Mouse (Mus musculus): ENCODE data around the gene Cnksr3.
A peak's percentile ranks its signal among the peaks of the same experiment; 100 is the strongest.

The Cnksr3 gene

DNA sequence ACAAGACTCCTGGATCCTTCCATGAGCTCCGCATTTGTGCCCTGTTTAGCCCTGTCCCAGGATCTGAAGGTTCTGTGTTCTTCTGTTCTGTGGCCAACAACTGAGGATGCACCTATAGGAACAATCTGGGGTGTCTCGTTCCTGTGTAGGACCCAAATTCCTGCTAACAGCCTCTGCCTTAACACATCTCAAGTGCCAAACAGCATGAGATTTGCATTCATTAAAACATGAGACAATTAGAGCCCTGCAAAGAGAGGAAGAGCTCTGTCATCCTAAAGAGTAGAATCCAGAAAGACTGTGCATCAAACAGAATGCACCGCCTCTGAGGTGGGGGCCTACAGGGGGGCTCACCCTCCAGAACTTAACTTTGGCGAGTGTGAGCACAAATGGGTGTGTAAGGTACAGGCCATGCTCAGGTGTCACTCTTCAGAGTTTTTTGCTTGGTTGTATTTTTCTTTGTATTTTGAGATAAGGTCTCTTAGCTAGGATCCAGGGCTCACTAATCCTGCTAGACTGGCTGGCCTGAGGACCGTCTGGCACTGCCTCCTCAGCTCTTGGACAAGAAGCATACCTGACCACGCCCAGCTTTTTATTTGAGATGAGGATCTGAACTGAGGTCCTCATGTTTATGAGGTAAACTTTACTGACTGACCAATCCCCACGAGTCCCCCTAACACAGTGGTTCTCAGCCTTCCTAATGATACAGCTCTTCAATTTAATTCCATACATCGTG is 15.2 kb downstream of the Cnksr3 start:
- no peak for DNase-seq

DNA sequence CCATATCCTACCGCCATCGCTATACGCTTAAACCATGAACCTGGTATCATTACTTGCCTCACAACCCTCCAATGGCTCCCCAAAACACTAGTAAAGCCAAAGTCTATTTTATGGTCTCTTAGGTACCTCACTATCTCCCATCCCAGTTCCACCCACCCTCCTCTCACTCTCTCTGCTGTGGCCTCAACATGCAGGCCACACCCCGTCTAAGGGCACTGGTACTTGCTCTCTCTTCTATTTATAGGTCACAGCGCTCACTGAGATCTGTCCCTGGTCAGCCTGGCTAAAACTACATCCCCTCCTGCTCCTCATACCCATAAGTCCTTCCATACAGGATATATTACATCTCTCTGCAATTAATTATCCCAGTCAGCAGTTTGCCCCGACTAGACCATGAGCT is 16.1 kb downstream of the Cnksr3 start:
- DNase-seq: no peak

DNA sequence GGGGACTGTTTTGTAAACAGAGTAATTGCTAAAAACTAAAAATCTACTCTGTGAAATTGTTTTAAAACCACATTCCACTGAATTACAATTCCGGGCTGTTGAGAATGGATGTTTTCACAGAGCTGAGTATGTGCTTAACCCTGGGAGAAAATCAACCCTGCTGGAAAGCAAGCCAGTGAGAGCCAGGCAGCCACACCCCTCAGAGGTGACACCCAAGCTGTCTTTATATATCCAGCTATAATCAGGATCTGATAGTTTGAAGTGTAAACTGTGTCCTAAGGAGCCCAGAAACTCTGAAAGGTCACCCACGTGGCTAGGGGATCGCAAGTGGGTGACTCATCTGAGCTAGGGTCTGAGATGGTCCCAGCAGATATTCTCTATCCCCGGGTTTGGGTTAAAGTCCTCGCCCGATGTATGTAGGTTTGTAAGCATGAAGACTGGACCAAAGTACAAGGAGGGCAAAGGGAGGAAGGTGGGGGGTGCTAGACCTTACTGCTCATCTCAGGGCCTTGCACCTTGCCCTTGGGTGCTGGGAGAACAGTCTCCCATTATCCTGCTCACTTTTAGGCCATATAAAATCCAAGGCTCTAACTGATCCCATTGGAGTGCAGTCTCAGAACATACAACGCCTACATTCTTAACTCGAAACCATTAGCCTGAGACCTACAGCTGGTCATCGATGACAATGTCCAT is 20.2 kb downstream of the Cnksr3 start:
- no peak for DNase-seq

DNA sequence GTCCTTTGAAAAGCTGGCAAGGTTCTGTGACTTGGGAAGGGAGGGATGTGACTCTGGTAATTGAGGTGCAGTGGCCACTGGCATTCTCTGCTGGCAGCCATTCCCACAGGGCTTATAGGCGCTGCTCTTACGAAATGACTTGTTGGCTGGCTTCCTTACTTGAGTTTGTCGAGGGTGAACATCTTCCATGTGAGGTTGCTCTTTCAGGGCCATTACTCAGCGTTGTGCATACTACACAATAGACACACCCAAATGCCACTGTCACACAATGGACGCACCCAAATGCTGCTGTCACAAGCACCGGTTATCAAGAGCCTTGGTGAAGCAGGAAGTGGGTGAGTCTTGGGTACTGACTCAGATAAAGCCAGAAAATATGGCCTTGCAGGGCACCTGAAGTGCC is 22.8 kb downstream of the Cnksr3 start:
- DNase-seq: no peak

DNA sequence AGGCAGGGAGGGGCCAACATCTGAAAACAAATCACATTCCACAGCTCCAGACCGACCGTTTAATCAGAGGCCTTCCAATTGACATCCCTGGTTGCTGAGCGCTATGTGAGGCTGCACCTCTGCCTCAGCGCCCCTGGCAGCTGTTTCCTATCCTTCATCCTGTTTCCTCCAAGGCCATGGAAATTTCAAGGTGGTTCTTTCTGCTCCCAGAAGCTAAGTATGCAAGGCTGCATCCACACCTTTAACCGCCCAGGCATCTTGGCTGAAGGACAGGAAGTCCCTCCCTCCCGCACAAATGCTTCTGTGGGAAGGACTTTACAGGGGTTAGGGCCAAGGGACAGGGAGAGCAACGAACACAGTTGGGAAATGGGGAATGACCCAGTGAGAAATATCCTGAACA is 24.2 kb downstream of the Cnksr3 start:
- no peak for DNase-seq

DNA sequence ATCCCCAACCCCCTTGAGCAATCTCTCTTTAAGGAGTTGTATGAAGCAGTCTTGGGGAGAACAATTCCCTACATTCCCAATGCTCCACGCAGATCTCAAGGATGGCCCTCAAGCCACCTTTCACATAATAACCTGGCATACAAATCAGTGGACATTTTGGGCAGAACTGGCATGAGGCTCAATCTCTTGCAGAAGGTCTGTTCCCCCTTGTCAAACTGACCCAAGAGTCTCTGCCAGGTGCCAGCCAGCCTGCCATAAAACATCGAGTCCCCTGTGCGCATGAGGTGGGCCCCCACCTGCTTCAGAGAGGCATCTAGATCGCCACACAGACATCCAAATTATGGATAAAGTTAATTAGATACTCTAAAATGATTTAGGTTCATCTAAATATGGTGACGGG is 25.0 kb downstream of the Cnksr3 start:
- DNase-seq: no peak

DNA sequence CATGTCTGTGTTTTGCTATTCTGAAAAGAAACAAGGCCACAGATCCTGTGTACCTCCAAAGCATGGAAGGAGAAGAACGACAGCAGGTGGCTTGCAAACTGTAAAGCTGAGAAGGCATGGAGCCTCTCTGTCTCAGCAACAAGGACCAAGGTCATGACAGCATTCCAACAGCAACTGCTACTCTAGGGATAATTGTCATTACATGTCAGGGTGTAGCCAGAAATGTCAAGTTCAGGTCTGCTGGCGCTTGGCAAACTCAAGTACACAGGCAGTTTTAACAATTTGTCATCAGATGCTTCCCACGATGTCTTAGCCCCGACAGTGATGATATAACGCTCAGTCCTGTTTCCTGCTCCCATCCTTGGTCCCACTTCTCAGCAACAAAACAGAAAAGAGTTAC is 26.0 kb downstream of the Cnksr3 start:
- no peak for DNase-seq

DNA sequence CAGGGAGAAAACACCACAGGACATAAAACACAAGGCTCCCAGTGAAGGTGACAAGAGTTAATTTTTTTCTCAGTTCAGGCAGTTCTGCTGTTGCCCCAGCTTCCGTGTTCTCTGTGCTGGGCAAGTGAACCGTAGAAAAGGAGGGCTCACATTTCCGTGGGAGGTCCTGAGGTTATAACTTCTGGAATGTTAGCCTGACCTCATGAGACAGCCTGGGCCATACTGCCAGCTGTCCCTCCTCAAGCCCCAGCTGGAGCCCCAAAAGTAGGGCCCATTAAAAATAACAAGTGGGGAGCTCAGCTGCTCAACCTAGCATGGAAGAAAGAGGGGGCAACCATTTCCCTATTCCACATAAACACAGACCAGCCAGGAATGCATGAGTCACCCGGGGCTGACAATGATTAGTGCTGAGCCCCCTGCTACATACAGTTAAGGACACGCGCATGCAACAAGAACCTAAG is 28.8 kb downstream of the Cnksr3 start:
- peak; percentile 68 for DNase-seq

DNA sequence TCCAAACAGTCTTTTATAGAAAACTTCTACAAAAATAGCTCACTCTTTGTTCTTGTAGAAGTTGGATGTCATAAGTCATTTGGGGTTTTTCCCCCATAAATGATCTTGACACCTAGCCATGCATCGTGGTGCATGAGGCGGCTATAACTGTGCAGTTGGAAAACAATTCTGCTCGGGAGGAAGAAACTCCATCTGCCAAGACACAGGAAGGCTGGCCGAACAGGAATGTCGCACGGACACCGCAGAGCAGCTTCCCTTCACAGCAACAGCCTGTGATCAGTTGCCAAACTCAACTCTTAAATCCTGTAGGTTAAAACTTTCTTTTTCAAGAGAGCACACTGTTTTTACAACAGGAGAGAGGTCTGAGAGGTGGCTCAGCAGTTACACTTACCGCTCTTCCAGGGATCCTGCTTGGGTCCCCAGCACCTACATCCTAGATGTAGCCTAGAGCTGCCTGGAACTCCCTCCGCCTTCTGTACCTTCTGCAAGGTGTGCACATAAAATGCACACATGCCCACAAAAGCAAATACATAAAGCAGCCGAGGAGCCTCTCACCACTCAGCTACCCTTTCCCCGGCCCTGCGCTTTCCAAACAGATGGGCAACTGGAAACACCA is 29.4 kb downstream of the Cnksr3 start:
- DNase-seq: peak; percentile 21

DNA sequence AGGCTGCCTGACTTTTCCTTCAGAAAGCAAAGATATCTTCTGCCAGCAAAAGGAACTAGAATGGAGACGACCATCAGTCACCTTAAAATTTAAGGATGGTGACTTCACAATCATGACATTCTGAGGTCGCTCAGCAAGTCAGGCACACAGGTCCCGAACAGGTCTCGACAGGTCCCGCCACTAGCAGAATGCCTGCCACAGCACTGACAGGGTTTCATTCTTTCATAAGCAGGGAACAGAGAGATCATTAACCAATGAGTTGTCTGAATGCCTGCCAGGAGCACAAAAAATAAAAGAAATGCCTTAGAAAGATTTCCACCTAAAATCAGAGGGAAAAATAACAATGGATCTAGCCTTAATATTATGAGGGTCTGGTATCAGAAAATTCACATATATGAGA is 31.7 kb downstream of the Cnksr3 start:
- no peak for DNase-seq

DNA sequence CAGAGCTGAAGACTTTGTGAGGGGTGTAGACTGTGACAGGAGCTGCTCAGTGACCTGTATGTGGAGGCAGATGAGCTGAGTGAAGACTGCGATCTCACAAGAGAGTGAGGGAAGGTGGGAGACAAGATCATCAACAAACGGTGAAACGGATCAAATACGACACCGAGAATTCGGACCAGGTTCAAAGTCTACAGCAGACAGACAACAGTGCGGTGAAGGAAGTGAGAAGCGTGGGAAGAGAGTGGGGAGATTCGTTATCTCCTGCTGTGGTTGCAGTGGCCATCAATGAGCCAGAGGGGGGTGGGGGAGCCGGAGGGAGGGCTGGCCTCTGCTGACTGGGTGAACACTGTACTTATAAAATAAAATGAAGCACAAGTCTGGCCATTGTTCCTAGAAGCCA is 33.5 kb downstream of the Cnksr3 start:
- peak; percentile 32 for DNase-seq

DNA sequence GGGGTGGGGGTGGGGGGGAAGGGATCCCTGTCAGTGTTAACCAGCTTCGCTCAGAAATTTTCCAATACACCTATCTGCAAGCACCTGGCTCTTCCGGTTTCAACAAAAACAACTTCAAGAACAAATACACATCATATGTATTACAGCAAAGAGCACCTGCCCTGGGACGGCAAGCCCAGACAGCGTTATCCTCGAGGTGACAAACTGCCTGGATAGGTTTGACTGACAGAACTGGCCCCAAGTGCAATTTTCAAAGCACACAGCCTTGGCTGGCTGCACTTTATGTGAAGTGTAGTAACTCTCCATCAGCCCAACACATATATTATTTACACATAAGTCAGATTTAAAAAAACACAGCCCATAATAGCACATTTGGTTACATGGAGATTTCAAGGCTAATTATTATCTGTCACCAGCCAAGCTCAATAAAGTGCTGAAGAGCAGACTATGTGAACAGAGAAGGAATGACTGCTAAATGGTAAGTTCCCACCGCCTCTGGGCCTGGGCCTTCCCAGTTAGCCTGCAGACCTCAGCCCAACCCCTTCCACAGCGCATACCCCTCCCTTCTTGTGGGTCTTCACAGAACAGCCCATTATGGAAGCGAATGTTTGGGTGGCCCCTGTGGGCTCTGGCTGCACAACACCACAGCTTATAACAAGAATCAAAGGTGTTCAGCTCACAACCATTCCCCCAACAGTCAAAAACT is 35.7 kb downstream of the Cnksr3 start:
- DNase-seq: no peak

DNA sequence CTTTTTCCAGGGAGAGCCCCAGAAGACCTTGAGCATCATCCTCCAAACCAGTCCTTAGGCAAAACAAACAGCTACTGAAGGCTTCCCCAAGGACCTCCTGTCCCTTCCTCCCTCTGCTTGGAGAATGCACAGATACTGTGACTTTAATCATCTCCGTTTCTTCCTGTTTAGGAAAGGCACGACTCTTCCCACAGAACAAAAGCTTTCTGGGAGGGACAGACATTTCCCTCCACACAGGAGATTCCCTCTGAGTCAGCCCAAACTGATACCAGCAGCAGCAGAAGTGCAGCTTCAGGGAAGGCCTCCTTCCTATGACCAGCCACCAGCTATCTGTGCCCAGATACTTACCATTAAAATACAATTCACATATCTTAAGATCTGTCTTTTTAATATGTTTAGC is 37.6 kb downstream of the Cnksr3 start:
- no peak for DNase-seq

DNA sequence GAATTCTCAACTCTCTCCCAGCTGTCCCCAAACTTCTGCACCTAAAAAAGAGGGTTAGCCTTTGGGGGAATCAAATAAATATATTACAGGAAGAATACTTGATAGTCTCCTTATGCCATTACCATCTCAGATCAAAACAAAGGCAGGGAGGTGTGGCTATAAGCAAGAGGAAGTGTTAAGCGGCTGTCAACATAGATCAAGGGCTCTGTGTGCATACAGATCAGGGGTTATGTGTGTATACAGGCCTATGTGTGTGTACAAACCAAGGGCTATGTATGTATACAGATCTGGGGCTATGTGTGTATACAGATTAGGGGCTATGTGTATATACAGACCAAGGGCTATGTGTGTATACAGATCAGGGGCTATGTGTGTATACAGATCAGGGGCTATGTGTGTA is 38.9 kb downstream of the Cnksr3 start:
- DNase-seq: no peak

DNA sequence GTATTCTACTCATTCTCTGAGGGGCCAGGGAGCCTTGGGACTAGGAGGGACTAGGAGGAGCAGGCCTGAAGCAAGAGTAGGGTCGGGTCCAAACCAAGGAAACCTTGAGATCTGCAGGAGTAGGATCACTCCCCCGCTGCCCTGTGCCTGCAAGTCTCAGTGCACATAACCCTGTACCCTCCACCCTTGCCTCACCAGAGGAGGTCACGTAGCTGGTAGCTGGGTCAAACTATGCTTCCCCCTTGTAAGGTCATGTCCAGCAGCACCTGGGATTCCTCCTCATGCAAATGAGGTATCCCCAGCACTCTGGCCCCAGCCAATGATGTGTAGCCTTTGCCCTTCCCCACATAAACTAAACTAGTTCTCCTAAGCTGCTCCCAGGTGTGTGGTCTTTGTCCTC is 41.6 kb downstream of the Cnksr3 start:
- no peak for DNase-seq

DNA sequence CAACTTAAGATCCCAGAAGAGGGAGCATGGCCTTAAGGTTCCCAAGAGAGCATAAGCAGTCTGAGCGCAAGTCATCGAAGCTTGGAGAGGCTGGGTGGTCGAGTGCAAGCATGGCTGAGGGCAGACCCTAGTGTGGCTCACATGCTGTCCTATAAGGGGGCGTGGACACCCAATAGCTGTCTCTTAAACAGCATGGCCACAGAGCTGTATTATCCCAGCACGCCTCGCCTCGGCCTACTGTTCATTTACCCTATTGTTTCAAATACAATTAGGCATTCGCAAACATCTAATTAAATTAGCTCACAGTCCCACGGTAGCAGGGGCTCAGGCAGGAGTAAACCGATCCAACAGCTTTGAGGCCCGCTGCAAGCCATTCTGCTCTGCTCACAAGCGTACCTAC is 49.0 kb downstream of the Cnksr3 start:
- DNase-seq: peak; percentile 88

DNA sequence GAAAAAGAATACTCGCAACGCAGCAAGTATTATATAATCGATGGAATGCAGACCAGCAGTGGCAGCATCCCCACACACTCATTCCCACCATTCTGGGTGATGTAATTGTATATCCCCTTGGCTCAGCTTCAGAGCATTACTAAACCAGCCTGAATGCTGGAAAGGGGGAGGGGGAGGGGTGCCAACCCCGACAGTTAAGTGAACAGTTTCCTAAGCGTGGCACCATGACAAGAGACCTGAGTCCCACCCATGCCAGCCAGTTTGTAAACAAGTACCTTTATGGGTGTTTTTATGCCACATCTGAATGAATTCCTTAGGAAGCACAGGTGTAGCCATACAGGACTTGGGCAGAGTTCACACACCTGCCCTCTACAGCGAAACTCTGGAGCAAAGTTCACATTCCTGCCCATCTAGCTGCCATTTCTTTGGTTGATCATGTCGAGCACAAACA is 53.0 kb downstream of the Cnksr3 start:
- peak; percentile 68 for DNase-seq

DNA sequence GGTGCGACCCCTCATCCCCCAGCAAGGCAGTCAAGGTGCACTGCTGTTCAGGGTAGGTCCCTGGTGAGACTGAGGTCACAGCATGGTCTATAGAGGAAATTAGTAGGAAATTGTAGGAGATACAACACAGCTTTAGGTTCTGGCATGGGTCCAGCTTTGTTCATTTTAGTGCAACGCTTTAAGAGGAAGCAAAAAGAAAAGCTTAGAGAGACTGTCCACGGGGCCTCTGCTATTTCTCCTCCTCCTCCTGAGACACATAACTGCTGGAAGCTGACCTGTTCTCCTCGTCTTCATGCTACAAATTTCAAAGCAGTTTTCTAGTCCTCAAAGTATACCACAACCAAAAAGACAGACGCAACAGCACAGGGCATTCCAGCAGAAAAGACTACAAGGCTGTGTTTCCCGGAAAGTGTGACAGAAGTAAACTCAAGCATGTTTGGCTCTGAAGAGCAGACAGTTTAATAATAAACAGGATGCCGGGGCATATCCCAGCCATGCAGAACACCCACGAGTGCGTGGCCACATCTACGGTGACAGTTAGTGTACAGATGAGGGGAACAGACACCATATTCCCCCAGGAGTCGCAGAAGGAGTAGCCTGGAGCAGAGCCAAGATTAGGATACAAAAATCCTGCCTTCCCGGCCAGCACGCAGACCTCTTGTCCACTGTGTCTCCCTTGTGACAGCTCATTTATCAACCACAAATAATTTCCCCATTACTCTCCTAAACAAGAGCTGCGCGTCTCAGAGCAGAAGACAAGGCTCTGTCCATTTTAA is 53.6 kb downstream of the Cnksr3 start:
- DNase-seq: peak; percentile 48

DNA sequence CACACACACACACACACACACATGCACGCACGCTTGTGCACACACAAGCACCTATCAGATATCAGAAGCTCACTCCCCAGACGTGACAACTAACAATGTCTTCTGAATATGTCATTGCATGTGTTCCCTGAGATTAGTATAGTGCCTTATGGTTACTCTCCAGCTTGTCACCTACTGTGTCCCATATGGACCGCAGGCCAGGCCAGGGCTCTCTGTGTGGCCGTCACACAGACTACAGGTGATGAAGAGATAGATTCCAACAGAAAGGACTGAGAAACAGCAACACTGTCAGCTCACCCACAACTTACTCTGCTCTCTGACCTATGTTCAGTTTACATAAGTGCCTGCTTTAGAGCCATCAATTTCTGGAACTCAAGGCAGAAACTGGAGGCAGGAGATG is 57.2 kb downstream of the Cnksr3 start:
- no peak for DNase-seq

DNA sequence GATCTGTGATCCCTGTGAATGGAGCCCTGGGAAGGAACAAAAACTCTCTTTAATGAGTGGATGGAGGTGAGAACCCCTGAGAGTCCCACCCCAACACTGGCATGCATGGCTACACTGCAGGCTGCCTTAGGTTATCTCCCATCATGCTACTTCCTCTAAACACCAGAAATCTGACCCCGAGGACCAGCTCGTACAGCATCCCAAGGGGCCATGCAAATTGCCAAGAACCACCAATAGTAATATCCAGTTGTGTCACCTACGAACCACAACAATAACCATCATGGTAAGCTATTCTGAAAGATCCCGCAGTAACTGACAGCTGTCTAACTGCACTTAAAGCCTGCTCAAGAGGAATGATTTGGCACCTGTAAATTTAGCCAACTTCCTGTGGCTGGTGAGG is 59.1 kb downstream of the Cnksr3 start:
- no peak for DNase-seq

DNA sequence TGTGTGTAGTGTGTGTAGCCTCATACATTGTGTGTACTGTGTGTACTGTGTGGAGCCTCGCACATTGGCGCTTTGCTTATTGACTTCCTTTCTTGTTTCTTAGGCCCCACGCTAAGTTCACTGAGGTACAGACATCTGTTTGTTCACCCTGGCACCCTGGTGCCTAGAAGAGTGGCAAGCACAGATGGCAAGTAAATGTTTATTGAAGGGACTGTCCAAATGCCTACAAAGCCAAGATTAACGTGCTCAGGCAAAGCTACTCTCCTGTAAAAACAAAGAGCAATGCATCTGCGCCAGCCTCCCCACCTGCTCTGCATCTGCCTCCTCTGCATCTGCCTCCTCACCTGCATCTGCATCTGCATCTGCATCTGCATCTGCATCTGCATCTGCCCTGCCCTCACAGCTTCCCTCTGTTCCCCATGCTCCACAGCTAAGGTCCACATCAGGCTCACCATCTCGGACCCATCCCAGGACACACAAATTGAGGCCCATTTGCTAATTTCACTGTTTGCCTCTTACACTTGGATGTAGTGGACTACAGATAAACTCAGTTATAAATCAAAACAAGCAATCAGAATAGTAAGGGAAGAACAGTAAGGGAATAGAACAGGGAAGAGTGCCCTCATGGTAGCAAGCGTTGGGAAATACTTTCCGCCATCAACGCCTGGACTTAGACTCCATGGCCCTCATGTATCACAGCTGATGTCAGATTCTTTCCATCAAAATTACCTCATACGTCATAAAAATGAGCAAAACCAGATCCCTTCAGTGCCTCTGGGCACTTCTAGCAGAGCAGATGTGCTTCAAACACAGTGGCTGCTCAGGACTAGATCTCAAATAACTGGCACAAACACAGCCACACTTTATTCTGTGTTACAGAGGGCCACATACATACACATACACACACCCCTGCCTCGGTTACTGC is 62.1 kb downstream of the Cnksr3 start:
- DNase-seq: peak; percentile 41

DNA sequence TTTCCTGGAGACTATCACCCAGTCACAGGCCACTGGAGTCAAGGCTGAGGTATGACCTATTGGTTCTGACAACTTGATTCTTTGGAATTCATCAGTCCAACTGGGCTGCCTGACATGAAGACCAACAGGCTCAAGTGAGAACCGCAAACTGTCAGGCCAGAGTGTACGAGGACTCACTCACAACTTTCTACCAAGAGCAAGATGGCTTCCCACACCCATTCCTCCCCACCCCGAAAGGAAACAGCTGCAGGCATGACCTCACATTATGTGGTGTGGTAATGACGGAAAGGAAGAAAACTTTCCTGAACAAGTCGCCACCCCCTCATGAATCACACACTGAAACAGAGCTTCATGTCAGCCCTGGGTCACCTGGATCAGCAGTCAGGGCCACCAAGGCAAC is 66.4 kb downstream of the Cnksr3 start:
- no peak for DNase-seq

Measured in retina, postnatal 1 day (tissue).